Mouse (Mus musculus): ENCODE measurements around the gene Rasa1.

The Rasa1 gene

DNA sequence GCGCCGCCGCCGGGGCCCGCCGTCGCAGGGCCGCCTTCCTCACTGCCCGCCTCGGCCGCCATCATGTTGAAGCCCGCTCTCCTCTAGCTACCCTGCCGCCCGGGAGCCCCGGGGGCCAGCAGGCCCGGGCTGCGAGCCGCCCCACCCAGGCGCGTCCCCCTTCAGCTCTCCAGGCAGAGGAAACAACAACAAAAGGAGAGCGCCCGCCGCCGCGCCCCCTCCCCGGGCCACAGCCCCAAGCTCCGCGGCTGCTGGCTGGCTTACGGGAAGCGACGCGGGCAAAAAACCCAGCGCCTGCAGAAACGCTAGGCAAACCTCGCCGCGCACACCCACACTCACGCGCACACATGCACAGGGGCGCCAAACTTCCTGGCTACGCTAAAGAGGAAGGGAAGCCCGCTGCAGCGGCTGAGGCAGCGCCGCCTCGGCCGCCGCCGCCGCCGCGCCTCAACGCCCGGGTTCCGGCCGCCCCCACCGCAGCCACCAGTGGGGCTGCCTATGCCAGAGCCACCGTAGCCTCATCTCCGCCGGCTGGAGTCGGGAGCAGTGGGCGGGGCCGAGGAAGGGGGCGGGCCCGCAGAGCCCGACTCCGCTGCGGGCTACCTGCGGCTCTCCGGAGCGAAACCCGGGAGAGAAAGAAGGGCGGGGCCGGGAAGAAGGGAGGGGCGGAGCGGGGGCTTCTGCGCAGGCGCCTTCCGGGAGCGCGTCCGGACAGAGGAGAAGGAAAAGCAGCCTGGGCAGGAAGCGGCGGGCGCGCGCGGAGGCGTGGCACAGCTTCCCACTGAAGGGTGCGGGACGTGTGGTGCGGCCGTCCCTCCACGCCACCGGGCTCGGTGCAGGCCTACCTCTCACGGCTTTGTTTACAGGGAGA, at the start of gene Rasa1:
TSS of gene Rasa1 (minus strand) at position 288 of the 871 bp plus-strand sequence.
- in situ Hi-C loops (cut with MboI, MseI) = loop anchor here (5.0 kb wide), 1 partner anchor 102 kb away; the partner anchor contains the start of gene Ccnh

- in situ Hi-C loops (cut with MboI, MseI) = no loop called here
Measured at GRCm38 (mm10) chr13:85311547-85311946, 22.6 kb upstream of the Rasa1 start.

DNA sequence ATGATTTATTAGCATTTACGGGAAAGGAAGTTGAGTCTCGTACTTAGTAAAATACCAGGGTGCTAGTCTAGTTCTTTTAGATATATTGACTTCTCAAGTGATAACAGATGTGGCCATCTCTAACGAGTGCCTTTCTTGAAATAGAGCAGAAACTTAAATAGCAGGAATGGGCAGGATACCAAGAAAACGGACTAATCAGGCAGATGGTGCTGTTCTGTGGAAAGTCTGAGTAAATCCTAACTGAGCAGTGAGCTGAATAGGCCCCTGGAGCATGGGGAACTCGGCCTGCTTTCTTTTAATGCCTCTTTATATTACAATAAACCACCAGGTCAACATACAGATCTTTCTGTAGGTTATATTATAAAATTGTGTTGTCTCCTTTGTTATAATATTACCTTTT, 22.0 kb upstream of the Rasa1 start:
- in situ Hi-C loops (cut with MboI, MseI) = no loop called here

- in situ Hi-C loops (cut with MboI, MseI) = no loop called here
Measured at GRCm38 (mm10) chr13:85310483-85310882, 21.6 kb upstream of the Rasa1 start.

DNA sequence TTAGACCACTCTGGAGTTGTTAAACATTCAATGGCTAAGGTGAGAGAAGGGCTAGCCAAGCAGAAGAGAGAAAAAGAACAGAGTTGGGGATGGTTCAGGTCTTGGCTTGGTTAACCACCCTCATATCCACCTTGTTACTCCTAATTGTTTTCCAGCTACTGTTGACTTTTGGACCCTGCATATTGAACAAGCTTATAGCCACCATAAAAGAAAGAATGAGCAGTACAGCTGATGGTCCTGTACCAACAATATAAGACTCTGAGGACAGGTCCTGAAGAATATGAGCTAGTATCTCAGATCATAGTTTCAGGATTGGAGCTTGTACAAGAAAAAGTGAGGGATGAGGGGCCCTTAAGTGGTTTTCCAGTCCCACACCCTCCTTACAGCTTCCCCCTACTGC, 17.1 kb upstream of the Rasa1 start:
- in situ Hi-C loops (cut with MboI, MseI) = no loop called here

GRCm38 (mm10) chr13:85290651-85291050, 1.7 kb upstream of the Rasa1 start:
- in situ Hi-C loops (cut with MboI, MseI) = loop anchor here (10.0 kb wide), 1 partner anchor 144 kb away; no protein-coding TSS in a partner anchor

DNA sequence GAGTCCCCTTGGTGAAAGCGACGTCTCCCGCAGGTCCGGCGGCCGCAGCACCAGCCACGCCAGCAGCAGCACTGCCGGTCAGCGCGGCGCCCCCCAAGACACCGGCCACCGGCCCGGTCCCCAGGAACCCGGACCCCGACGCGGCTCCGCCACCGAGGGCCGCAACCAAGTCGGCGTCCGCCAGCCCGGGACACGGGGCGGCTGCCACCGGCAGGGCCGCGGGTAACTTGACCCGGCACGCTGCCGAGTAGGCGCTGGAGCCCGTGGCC, 422 bp downstream of the Rasa1 start:
- in situ Hi-C loops (cut with MboI, MseI) = loop anchor here (5.0 kb wide), 1 partner anchor 101 kb away; the partner anchor contains the start of gene Ccnh

DNA sequence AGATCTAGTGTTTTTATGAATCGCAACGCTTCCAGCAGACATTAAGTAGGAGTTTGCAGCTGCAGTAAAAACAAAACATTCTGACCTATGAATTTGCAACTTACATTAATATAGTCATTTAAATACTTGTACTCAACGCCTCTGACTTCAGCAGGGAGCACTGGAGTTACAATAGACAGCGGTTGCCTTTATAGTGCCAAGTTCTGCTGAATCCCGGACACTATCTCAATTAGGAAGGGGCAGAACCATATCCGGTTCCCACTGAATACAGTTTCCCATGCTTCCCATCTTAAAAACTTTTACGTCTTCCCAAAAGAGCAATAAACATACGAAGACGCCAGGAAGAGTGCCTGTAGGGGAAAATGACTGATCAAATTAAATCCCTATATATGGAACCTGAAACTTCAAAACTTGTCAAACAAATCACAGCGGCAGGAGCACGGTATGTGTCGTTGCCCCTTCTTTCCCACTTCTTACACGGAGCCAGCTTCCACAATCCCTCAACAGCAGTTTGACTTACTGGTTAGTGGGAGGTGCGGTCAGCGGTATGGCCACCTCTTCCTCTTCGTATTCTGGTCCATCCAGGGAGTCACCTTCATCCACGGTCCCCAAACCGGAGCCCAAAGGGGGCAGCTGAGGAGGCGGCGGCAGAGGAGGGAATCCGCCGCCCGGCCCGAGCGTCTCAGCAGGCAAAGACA, 905 bp downstream of the Rasa1 start:
- in situ Hi-C loops (cut with MboI, MseI) = loop anchor here (5.0 kb wide), 1 partner anchor 101 kb away; the partner anchor contains the start of gene Ccnh

GRCm38 (mm10) chr13:85282626-85283025, 6.3 kb downstream of the Rasa1 start:
- in situ Hi-C loops (cut with MboI, MseI) = no loop called here

DNA sequence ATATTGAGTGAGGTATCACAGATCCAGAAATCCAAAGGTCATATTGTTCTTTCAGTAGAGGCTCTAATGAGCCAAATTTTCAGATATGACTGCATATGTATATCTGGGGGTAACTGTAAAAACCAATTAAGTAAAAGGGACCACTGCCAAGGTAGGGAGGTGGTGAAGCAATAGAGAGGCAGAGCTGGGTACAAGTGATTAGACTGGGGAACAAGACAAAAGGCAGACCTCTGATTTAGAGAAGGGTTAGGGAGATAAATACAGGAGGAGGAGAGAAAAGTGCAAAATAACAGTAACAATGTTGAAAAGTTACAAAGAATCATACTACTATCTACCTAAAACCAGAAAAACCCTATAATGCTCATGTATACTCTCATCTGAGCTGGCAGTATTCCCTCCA, 10.0 kb downstream of the Rasa1 start:
- in situ Hi-C loops (cut with MboI, MseI) = no loop called here

- in situ Hi-C loops (cut with MboI, MseI) = no loop called here
Measured at GRCm38 (mm10) chr13:85274572-85274971, 14.4 kb downstream of the Rasa1 start.

GRCm38 (mm10) chr13:85273788-85274187, 15.1 kb downstream of the Rasa1 start:
- in situ Hi-C loops (cut with MboI, MseI) = no loop called here

- in situ Hi-C loops (cut with MboI, MseI) = no loop called here
Measured at GRCm38 (mm10) chr13:85238760-85239159, 50.2 kb downstream of the Rasa1 start.

DNA sequence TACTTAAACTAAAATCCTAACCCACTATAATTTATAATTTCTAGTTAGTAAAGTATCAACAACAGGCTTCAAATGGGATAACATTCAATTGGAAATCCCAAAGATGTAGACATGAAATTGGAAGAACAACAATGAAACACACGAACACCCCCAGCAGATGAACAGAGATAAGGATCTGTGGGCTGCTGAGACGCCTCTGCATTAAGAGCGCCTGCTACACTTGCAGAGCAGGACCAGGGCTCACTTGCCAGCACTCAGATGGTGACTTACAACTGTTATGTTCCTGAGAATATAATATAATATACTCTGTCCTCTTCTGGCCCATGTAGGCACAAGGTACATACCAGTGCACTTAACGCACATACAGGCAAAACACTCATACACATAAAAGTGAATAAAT, 70.3 kb downstream of the Rasa1 start:
- in situ Hi-C loops (cut with MboI, MseI) = no loop called here

DNA sequence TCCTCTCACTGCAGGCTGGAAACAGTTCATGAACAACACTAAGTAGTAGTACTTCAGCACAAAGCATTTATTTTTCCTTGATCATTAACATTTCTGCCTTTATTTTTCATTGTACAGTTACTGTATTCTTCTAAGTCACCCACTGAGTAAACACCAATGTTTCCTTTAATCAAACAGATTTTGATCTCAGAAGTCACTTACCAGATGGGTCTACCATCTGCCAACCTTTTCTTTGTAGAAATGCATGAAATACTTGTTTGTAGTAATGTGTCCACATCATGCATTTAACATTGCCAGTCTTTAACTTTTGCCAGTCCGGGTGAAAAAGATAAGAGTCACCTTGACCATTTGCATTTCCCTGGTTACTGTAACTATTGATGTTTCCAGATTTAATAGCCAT, 78.6 kb downstream of the Rasa1 start:
- in situ Hi-C loops (cut with MboI, MseI) = no loop called here

- in situ Hi-C loops (cut with MboI, MseI) = no loop called here
Measured at GRCm38 (mm10) chr13:85208656-85209055, 80.3 kb downstream of the Rasa1 start.

GRCm38 (mm10) chr13:85207493-85207892, 81.4 kb downstream of the Rasa1 start:
- in situ Hi-C loops (cut with MboI, MseI) = no loop called here

- in situ Hi-C loops (cut with MboI, MseI) = no loop called here
Measured at GRCm38 (mm10) chr13:85191253-85191652, 97.7 kb downstream of the Rasa1 start.

- in situ Hi-C loops (cut with MboI, MseI) = loop anchor here (5.0 kb wide), 1 partner anchor 98 kb away; the partner anchor contains the start of gene Rasa1
Measured at GRCm38 (mm10) chr13:85189644-85190121, 99.2 kb downstream of the Rasa1 start.

- in situ Hi-C loops (cut with MboI, MseI) = loop anchor here (5.0 kb wide), 1 partner anchor 98 kb away; the partner anchor contains the start of gene Rasa1
Measured at GRCm38 (mm10) chr13:85188903-85189643, 99.9 kb downstream of the Rasa1 start, which contains the start of gene Ccnh. Gene Ccnh (plus strand): TSS chr13:85189408.

Data from T-helper 1 cell (primary cell).